Mouse (Mus musculus) ES-Bruce4 (cell line): ENCODE measurements around the gene Cpne5. TPM values are rescaled to one million over a fixed set of nuclear protein-coding genes. Genes with fewer than 3 reads are reported as not detected.
"Not testable (repeated sequence)": the region's sequence is repeated elsewhere in the genome, so short reads cannot be mapped to it uniquely, and the experiment has no call there.

Experiments used
- H3K27ac ChIP-seq: 2 replicates; pipeline ENCODE4 v1.5.1; 2012; ENCODE audit warnings: low read length, inconsistent platforms; ENCODE audit not compliant: insufficient read depth
- H3K27me3 ChIP-seq: 2 replicates; pipeline ENCODE4 v1.6.1; 2012; ENCODE audit warnings: mild to moderate bottlenecking, low read length, inconsistent platforms; ENCODE audit not compliant: control insufficient read depth, poor library complexity, insufficient read depth, severe bottlenecking
- H3K36me3 ChIP-seq: 2 replicates; pipeline ENCODE4 v1.6.1; 2012; ENCODE audit warnings: inconsistent platforms, mild to moderate bottlenecking, low read length, moderate library complexity; ENCODE audit not compliant: control insufficient read depth, poor library complexity, insufficient read depth, severe bottlenecking
- H3K4me1 ChIP-seq: one replicate; pipeline ENCODE4 v1.8.1; 2011; ENCODE audit warnings: low read length; ENCODE audit not compliant: control insufficient read depth, insufficient read depth
- H3K4me3 ChIP-seq: 2 replicates; pipeline ENCODE4 v1.5.1; 2011; ENCODE audit warnings: low read depth, mild to moderate bottlenecking, low read length
- H3K9ac ChIP-seq: 2 replicates; pipeline ENCODE4 v1.6.1; 2012; ENCODE audit warnings: low read depth, mild to moderate bottlenecking, inconsistent platforms; ENCODE audit not compliant: poor library complexity, severe bottlenecking
- H3K9me3 ChIP-seq: replicated peaks from 2 replicates; pipeline ENCODE4 v1.6.1; 2012; ENCODE audit warnings: mild to moderate bottlenecking, low read length, inconsistent platforms; ENCODE audit not compliant: control insufficient read depth, poor library complexity, insufficient read depth, severe bottlenecking
- CTCF ChIP-seq: IDR thresholded peaks from one replicate; pipeline ENCODE4 v1.8.1; 2011; ENCODE audit warnings: low read depth, low read length
- EP300 ChIP-seq: IDR thresholded peaks from 2 replicates; pipeline ENCODE4 v1.6.1; 2011; ENCODE audit warnings: low read depth, low read length; ENCODE audit not compliant: insufficient read depth
- POLR2A ChIP-seq: IDR thresholded peaks from one replicate; pipeline ENCODE4 v1.8.1; 2011; ENCODE audit warnings: low read length; ENCODE audit not compliant: insufficient read depth
- polyA plus RNA-seq: library from polyadenylated mRNA; stranded (reverse); fragments of >200 nt; gene quantifications from 2 replicates; pipeline ENCODE4 v1.2.4, GENCODE M21; 2011; ENCODE audit warnings: low read depth; ENCODE audit not compliant: missing spikeins, insufficient read depth, insufficient read length

Cpne5 gene
- polyA plus RNA-seq, 1 experiment = 4.4 TPM

GRCm38 (mm10) chr17:29120666-29121065 lies 117.3 kb downstream of the Cpne5 start:
- Histone ChIP-seq H3K4me3 (no peak overlapping the region), H3K9ac (no peak overlapping the region)

GRCm38 (mm10) chr17:29118057-29118456 lies 119.9 kb downstream of the Cpne5 start:
- Histone ChIP-seq H3K27me3 (no peaks in the 10 kb centered on the region), H3K27ac (no peak overlapping the region), H3K4me1 (no peaks in the 10 kb centered on the region), H3K9ac (no peak overlapping the region), H3K4me3 (no peak overlapping the region), H3K9me3 (no peaks in the 10 kb centered on the region), H3K36me3 (no peaks in the 10 kb centered on the region)
- no peak for TF ChIP-seq CTCF
- TF ChIP-seq EP300 = no peak
- no peak for TF ChIP-seq POLR2A

More at GRCm38 (mm10) chr17:29120666-29121065, 117.3 kb downstream of the Cpne5 start:
- Histone ChIP-seq H3K27me3 (no peaks in the 10 kb centered on the region), H3K4me1 (no peaks in the 10 kb centered on the region), H3K9me3 (no peaks in the 10 kb centered on the region), H3K27ac (no peak overlapping the region), H3K36me3 (no peaks in the 10 kb centered on the region)
- TF ChIP-seq EP300 (no peak), POLR2A (no peak), CTCF (no peak)

- Histone ChIP-seq H3K4me3 (no peak overlapping the region), H3K4me1 (no peaks in the 10 kb centered on the region), H3K9me3 (no peaks in the 10 kb centered on the region), H3K27me3 (no peaks in the 10 kb centered on the region), H3K27ac (no peak overlapping the region), H3K9ac (no peak overlapping the region), H3K36me3 (no peaks in the 10 kb centered on the region)
- TF ChIP-seq CTCF = no peak
- TF ChIP-seq EP300 = no peak
- no peak for TF ChIP-seq POLR2A
Observed at GRCm38 (mm10) chr17:29117006-29117648, 120.8 kb downstream of the Cpne5 start.

- Histone ChIP-seq H3K9me3 (no peaks in the 10 kb centered on the region), H3K4me3 (no peak overlapping the region), H3K27ac (no peak overlapping the region), H3K4me1 (no peaks in the 10 kb centered on the region), H3K9ac (no peak overlapping the region), H3K27me3 (no peaks in the 10 kb centered on the region; the same call in 1 of the 2 replicates), H3K36me3 (no peaks in the 10 kb centered on the region)
- TF ChIP-seq CTCF = no peak
- TF ChIP-seq POLR2A = no peak
- no peak for TF ChIP-seq EP300
Observed at GRCm38 (mm10) chr17:29116023-29116422, 121.9 kb downstream of the Cpne5 start.

GRCm38 (mm10) chr17:29113591-29114352 lies 124.2 kb downstream of the Cpne5 start, which contains the start of gene Rab44:
Gene Rab44 (plus strand): TSS chr17:29114145.
- no peaks in the 10 kb centered on the region for H3K36me3 ChIP-seq
- H3K4me3 ChIP-seq = no peak within 1 kb of the TSS
- no peaks in the 10 kb centered on the region for H3K9me3 ChIP-seq
- no peaks in the 10 kb centered on the region; the same call in 1 of the 2 replicates for H3K27me3 ChIP-seq
- no peak within 1 kb of the TSS for H3K27ac ChIP-seq
- no peak within 1 kb of the TSS for H3K9ac ChIP-seq
- H3K4me1 ChIP-seq = no peaks in the 10 kb centered on the region
- no peak for TF ChIP-seq POLR2A
- TF ChIP-seq CTCF = no peak
- no peak for TF ChIP-seq EP300

GRCm38 (mm10) chr17:29111332-29111731 lies 126.6 kb downstream of the Cpne5 start:
- Histone ChIP-seq H3K9me3 (no peaks in the 10 kb centered on the region), H3K4me3 (no peak overlapping the region), H3K36me3 (no peaks in the 10 kb centered on the region), H3K27me3 (no peaks in the 10 kb centered on the region; the same call in 1 of the 2 replicates), H3K9ac (no peak overlapping the region), H3K27ac (no peak overlapping the region), H3K4me1 (no peaks in the 10 kb centered on the region)
- TF ChIP-seq CTCF (no peak), EP300 (no peak), POLR2A (no peak)

- H3K27ac ChIP-seq, H3K9ac ChIP-seq: not testable (repeated sequence)
Observed at GRCm38 (mm10) chr17:29110356-29110755, 127.6 kb downstream of the Cpne5 start.

More at GRCm38 (mm10) chr17:29110356-29110755, 127.6 kb downstream of the Cpne5 start:
- H3K36me3 ChIP-seq, H3K27me3 ChIP-seq, H3K4me1 ChIP-seq, H3K4me3 ChIP-seq, H3K9me3 ChIP-seq: not testable (repeated sequence)
